Mouse (Mus musculus) heart, postnatal 10 days (tissue): ENCODE measurements at regions not wholly inside any gene's neighbourhood (a gene's known extent, or its start where the extent isn't known, plus 50 kb on each side); places are given as distances from the start of the nearest gene placed in this dataset.

ENCODE experiments used
- DNase-seq, 2 experiments: peaks; one replicate each; pipeline ENCODE4 v3.0.0; 2021
- intact Hi-C: fragments of 180-260 bp; cut with DNase I; formaldehyde crosslinking; loops from one replicate; pipeline ENCODE4 v1.15.1; 2025

DNA sequence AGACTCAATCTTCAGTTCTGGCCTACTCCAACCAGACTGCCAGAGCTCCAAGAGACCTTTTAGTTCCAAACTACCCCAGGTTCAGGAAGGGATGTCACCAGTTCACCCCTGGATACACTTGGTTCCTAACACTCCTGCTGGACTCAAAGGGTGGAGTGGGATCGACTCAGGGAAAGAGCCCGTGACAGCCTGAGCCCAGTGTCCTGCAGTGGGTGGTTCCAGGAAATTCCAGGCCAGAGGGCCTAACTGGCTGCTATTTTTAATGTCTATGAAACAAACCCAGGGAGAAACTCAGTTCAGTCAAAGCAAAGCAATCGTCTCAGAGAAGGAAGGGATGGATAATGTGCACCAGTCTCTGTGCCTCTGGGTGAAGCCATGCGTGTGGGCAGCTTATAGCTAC lies 124.3 kb upstream of the Foxa2 start:
- intact Hi-C loops = loop anchor here (1.0 to 5.0 kb wide), 3 partner anchors 49 to 235 kb away; no protein-coding TSS in a partner anchor
- peak; percentile 64 to 67 for DNase-seq

DNA sequence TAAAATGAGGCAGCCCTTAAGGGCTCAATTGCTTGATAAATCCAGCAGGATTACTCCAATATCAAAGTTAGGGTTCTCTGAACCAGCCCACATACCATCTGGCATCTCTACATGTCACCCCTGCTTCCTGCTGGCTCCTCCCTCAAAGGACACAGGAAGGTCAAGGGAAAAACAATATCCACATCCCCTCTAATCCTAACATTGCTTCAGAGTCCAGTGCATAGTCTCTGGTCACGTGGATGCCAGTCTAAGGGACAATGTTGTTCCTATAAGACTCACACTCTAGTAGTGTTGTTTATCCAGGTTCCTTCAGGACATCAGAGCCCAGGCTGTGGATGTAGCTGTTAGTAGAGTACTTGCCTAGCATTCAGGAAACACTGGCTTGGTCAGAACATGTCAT lies 124.9 kb upstream of the Foxa2 start:
- peak; percentile 20 to 25 for DNase-seq
- intact Hi-C loops = loop anchor here (1.0 to 5.0 kb wide), 3 partner anchors 49 to 235 kb away; no protein-coding TSS in a partner anchor

DNA sequence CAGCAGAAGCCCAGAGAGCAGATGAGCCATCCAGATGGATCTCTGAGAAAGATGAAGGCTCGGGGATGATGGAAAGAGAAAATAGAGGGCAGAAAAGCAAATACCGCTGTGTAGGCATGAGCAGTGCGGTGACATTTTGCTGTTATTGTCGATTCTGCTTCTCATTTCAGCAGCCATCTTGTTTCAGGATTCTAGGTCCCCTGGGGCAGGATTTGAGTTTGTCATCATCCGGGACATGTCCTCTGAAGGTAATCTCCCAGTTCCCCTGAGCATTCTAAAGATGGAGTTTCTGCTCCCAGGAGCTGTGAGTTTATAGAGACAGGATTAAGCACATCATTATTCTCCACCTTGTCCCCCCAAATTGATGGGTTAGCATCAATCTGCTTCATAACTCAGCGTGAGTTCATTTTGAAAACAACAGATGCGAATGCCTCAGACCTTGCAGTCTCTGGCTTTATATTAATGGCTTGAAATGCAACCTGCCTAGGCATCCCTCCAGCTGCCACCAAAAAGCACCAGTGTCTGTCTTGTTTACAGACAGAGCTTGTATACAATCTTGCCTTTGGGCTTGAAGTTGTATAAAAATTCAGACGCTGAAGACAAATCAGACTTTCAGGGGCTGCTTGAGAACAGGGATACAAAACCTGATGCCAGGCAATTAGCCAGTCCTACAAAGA lies 128.6 kb upstream of the Foxa2 start:
- no peak for DNase-seq
- intact Hi-C loops = no loop called here

DNA sequence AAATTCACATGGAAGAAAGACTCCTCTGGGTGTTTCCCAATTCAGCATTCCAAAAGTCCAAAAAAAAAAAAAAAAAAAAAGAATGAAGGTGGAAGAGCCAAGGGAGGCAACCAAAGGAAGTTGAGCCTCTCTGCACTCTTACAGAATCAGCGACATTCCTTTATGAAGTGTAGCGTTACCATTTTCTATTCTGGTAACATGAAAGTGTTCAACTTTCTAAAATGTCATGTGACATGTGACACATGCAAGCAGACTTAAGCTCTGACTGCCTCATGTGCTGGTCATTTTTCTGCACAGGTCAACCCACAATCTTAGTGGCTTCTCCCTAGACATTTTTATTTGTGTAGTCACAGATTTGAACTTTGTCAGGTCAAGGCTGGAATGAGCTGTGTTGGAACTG lies 133.5 kb upstream of the Foxa2 start:
- intact Hi-C loops = no loop called here
- DNase-seq = no peak

DNA sequence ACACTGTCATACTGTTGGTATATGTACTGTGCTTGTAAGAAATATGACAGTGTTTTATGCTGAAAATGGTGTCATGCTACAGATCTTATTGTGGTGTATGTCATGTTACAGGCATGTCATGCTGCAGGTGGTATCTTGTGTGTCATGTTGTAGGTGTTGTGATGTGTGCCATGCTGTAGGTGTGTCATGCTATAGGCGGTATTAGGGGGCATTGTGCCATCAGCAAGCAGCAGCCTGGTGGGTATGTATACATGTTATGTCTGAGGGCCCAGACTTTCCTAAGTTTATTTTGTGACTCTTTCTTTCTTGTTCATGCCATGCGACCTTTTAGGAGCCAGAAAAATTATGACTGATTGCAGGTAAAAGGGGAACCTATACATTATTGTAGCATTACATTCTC lies 134.7 kb upstream of the Foxa2 start:
- intact Hi-C loops = no loop called here
- no peak for DNase-seq

DNA sequence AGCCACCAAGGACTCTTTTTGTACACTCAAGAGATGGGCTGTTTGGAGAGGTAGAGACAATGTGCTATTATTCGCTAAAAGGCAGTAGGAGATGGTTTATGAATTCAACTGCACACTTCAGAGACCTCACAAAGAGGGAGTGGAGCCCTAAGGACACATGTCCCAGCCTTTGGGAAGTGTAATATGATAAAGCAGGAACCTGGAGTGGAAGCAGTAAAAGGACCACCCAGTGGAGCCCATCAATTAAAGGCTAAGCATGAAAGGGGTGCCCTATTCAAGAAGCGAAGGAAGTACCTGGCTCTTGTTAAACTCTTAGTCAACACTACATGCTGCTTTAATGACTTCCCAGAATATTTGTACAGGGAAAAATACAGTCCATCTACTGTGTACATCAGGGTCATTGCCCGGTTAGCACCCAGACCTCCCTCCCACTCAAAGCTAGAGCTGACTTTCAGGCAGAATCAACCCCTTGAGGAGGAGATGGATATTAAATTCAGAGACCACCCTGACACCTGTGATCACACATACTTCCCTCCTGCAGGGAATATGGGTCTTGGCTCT lies 135.8 kb upstream of the Foxa2 start:
- DNase-seq = no peak
- intact Hi-C loops = no loop called here

DNA sequence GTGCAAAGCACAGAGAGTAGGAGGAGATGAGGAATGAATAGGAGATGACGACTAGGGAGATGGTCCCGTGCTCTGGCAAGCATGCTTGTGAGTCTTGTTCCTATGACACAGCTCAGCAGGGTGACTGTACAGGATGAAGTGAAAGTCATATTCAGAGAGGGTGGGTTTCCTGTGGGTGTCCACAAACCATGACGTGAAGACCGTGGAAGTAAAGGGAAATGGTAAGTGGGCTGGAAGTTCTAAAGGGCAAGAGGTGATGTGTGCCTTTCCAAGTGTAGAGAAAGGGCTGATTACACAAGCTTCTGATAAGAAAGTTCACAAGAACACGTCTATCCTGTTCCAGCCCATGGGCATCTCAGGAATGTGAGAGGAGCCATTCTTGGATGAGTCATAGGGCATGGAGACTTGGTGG lies 138.0 kb upstream of the Foxa2 start:
- no peak for DNase-seq

DNA sequence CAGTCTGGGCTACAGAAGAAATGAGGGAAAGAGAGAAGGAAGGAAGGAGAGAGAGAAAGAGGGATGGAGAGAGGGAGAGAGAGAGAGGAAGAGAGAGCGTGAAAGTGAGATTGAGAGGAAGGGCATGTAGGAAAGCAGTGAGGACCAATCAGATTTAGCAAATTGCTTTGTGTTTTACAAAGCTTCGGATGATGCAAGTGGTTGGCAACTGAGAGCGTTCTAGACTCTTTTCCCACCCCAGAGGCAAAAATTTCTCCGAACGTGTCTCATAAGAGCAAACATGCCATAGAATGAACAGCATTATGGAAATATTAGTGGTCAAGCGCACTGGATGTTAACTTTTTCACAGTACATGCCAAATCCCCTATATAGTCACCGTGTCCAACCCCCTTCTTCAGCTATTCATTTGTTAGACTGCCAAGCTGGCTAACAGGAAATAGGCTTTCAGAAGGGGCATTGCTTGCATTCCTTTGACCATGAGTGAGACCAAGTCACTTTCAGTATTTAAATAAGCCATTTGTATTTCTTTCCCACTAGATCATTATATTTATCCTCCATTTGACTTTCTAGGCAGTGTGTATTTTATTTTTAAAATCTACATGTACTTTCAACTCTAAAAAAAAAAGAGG lies 139.7 kb upstream of the Foxa2 start:
- intact Hi-C loops = no loop called here
- no peak for DNase-seq

More for the DNA sequence above, 138.0 kb upstream of the Foxa2 start:
- intact Hi-C loops = no loop called here

DNA sequence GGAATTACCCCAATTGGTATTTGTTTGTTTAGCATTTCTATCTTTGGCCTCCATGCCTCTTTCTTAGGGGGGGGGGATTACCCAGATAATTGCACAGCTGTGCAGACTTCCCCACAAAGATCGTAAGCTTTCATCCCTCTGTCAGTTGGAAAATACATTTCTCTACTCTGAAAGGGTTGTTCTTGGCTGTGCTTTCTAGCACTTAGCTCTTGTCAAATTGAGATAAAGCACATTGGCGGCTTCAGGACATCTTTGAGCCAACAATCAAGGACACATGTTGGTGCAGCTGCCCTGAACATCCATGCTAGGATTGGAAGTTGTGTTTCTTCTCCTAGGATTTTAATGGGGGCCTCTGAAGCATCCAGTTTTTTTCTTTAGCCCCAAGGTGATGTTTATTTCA lies 142.1 kb upstream of the Foxa2 start:
- intact Hi-C loops = no loop called here
- peak; percentile 68 to 74 for DNase-seq

DNA sequence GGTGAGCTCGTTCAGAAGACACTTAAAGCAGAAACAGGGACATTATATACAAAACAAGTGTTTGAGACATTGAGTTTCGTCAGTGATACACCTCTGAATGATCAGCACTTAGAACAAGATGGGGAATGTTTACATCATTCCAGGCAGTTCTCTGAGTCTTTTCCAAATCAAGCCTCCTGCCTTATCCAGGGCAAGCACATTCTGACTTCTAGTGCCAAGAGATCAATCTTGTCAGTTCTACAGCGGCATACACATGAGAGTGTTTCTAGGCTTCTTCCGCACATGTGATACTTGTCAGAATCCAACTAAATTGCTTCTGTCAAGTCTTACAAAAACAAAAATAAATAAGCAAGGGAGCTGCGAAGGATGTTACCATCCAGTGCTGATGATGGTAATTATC lies 142.5 kb upstream of the Foxa2 start:
- no peak for DNase-seq
- intact Hi-C loops = no loop called here

DNA sequence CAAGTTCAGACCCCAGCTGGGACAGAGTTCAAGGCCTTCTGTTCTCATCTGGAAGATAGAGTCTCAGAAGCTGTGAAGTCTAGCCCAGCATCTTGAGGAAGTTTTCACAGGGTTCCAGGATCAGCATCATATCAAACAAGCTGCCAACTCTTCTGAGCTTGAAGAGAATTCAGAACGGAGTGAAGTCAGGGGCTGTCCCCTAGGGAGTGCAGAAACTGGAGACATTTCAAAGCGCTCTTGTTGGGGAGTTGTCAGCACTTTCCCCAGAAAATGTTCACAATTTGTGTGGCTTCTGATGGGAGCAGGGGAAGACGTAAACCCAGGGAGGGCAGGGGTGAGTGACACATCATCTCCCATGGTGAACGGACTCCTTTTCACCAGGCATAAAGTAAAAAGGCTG lies 146.2 kb upstream of the Foxa2 start:
- intact Hi-C loops = no loop called here
- DNase-seq = peak; percentile 59 to 64

DNA sequence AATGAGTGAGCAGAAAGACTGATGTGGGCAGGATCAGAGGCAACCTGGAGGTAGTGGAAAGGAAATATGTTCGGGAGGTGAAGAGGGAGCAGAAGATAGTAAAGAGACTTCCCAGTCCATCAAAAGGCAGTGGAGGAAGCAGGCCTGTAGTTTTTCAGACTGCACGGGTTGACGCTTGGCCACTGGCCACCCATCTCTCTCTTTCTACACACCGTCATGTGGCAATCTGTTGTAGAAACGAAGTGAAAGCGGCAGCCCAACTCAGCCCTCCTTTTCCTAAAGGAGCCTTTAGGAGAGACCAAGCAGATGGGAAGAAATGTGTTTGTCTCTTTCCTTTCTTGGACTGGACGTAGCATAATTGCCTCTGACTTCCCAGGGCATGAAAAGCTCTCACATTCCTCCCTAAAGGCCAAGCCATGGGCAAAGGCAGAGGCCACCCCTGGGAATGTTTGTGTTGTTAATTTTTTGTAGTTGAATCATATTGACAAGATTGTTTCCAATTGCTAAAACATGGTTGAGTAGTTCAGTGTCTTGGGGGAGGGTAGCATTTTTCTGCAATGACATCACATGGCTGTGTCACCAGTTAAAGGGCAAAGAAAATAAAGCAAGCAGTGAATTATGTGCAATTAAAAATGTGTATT lies 150.7 kb upstream of the Foxa2 start:
- DNase-seq = peak in 1 of 2 experiments; percentile 13
- intact Hi-C loops = no loop called here

DNA sequence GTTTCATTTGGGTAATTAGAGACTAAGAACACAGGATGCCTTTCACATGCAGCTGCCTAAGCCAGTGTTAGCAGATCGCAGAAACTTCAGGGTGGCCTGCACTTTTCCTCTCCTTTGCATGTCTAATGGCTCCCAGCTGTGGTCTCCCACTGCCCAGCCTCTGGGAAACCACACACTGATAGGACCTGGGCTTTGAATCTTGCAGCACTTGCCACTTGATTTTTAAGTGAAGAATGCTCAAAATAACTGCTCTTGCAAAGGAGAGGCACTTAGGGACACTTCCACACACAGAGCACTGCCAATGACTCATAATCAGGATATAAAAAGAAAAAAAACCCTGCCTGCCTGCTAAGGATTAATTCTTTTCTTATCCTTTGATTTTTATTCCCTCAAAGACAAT lies 159.9 kb upstream of the Foxa2 start:
- DNase-seq = peak in 1 of 2 experiments; percentile 15
- intact Hi-C loops = no loop called here

DNA sequence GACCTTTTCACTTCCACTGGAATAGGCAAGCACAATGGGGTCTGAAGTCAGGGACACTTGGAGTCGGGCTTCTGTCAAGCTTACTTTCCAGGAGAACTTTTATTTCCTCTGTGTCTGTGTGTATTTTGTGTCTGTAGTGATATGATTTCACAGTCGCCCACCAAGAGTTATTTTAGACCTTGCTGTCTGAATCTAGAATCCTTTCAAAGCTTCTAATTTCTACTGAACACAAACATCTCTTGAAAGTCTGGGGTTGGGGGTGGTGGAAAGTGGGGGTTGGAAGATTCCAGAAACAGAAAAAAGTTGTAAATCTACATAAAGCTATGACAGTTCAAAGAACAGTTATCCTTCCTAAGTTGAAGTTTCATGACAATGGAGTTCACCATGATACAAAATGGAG lies 164.0 kb upstream of the Foxa2 start:
- DNase-seq = no peak

DNA sequence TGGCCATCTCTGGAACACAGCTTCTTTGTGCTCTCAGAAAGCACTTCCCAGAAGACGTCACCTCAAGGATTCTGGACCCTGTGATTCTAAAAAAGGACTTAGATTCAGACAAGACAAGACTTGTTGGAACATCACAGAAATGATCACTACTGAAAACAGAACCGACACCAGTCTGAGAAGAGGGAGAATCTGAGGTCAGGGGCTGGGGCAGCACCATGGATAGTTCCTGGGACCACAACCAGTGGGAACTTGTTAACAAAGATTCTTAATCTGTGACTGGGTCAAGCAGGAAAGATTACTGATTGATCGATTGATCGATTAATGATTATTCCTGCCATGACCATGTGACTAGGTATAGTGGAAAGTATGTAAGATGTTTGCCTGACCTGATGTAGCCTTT lies 170.4 kb upstream of the Foxa2 start:
- DNase-seq = no peak

More for the DNA sequence above, 164.0 kb upstream of the Foxa2 start:
- intact Hi-C loops = no loop called here

DNA sequence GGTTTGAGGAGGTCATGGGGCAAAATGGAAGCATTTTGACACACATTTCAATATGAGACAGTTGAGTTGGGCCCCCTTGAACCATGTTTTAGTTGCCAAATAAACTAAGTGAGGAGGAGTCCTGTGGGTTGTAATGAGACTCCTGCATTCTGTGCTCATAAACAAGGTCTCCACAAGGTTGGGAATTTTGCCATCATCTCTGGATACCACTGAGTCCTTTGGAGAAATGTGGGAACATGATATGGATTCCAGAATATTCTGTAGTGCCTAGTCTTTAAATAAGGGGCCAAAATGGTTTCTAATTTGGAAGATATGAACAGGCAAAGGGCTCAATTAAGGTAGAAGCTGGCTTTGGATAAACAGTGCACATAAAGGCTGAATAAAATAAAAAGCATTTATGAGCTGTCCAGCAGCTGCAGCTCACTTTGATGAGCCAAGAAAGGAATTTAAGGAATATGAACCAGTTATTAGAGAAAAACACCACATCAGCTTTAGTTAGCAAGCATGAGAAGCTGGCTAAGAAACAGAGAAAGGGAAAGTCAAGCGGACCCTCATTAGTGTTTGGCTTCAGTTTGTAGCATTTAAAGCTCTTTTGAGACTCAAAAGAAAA lies 161.3 kb upstream of the Sstr4 start:
- DNase-seq = no peak
- intact Hi-C loops = no loop called here

More for the DNA sequence above, 170.4 kb upstream of the Foxa2 start:
- intact Hi-C loops = no loop called here

DNA sequence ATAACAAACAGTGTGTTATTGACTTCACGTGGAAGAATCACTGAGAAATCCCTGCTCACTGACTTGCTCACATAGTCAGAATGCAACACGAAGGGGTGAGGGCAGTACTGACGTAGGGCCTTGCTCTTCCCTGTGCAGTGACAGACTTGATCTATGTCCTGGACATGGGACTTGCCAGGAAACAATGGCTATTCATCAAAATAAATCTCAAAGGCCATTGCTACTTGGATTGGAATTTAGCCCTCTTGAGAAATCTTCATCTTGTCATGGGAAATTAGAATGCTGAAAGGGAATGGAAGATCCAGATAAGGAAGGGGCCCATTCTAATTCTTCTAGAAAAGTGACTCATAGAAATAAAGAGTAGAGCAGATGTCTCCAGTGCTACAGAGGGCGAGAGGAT lies 158.0 kb upstream of the Sstr4 start:
- no peak for DNase-seq
- intact Hi-C loops = no loop called here

DNA sequence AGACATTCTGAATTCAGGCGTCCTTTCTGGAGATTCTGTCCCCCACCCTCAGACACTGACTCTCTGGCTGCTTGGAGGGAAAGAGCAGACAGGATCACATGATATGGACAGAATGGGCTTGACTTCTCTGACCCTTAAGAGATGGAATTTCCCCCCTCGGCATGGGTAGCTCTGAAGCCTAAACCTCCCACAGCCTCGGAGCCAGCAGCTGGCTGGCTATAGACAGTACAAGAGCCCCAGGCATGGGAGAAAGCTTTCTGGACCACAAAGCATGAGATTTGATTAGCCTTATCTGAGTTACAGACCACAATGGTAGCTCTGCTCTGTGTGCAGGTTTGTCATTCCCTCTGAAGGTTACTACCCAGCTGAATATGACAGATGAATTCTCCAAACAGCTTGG lies 156.1 kb upstream of the Sstr4 start:
- intact Hi-C loops = no loop called here
- DNase-seq = no peak

DNA sequence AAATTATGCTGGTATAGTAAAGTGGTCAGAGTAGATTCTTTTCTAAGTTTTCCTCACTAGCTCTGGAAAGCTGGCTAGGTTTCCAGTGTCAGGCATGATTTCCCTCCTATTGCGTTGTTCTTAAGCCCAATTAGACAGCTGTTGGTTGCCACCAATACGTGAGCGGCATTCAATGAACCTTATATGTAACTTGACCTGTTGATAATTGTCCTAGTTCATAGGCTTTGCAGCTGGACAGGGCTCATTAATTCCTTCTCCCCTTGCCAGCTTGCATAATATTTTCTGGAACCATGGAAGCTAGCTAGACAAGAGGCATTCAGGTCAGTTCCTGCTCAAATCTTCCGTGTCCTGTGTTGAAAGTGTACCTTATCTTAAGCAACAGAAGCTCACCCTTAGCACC lies 152.9 kb upstream of the Sstr4 start:
- intact Hi-C loops = no loop called here
- DNase-seq = no peak

DNA sequence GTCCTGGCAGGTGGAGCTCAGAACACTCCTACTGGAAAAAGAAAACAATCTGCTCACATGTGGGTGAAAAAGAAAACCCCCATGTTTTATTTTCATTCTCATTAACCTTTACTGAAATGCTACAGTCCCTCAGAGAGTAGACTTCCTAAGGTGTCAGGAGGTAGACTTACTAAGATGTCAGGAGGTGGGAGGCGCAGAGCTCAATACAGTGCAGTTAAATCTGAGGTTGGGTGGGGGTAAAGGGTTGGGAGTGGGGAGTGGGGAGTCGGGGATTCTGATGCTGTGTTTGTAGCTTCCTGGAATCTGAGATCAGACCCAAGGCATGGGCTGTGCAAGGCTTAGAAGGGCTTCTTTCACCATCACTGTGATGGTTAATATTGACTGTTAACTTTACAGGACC lies 149.6 kb upstream of the Sstr4 start:
- DNase-seq = no peak
- intact Hi-C loops = no loop called here

DNA sequence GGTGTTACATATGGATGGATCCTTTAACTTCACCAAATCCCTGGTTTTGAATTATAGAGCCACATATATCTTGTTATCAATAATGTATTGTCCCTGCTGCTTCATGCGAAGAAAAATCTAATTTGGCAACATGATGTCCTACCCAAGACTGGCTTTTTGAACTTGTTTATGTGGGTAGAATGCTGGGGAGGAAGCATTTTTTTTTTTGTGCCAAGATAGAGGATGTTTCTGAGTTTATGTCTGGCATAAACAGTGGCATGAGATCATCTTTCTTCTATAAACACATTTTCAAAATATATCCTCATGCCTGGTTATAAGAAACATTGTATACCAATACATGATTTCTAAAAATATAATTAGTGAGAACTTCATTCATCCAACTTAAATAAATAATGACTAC lies 144.2 kb upstream of the Sstr4 start:
- intact Hi-C loops = no loop called here
- DNase-seq = no peak
